Mouse (Mus musculus) mesoderm, embryonic 11.5 days (tissue): ENCODE measurements around the gene Spdye4a.

ENCODE experiments used
- DNase-seq: peaks from one replicate; pipeline ENCODE4 v3.0.0-alpha.2; 2012; ENCODE audit warnings: low read depth, low spot score

Gene Spdye4a

DNA sequence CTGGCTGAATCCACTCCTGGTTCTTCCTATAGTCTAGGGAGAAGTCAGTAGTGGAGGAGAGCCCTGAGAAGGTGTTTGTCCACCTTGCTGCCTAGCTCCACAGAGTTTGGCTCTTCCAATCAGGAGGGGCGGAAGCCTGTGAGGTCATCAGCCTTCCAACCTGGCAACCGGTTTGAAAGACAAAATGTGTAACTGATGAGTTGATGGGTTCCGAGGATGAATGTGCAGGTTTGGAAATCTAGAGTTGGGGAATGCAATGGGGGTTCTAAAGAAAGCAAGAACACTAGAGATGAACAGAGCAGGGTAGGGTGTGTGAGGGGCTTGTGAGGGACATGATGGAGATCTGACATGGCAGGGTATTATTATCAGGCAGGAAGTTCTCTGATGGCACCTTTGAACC, at the start of gene Spdye4a:
TSS of gene Spdye4a (minus strand) at position 101 of the 400 bp plus-strand sequence.
- DNase-seq, result no peak

DNA sequence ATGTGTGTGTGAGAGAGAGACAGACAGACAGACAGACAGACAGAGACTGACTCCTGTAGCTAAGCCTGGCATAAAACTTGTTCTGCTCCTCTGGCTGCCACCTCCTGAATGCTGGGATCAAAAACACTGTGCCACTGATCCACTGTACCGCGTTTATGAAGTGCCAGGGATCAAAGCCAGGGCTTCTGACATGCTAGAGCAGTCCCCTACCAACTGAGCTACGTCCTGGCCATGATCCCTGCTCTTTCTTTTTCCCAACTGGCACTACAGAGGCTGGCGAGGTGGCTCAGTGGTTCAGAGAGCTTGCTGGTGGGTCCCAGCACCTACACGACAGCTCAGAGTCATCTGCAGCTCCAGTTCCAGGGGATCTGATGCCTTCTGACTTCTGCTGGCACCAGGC, 49.1 kb upstream of the Spdye4a start:
- DNase-seq, result no peak

DNA sequence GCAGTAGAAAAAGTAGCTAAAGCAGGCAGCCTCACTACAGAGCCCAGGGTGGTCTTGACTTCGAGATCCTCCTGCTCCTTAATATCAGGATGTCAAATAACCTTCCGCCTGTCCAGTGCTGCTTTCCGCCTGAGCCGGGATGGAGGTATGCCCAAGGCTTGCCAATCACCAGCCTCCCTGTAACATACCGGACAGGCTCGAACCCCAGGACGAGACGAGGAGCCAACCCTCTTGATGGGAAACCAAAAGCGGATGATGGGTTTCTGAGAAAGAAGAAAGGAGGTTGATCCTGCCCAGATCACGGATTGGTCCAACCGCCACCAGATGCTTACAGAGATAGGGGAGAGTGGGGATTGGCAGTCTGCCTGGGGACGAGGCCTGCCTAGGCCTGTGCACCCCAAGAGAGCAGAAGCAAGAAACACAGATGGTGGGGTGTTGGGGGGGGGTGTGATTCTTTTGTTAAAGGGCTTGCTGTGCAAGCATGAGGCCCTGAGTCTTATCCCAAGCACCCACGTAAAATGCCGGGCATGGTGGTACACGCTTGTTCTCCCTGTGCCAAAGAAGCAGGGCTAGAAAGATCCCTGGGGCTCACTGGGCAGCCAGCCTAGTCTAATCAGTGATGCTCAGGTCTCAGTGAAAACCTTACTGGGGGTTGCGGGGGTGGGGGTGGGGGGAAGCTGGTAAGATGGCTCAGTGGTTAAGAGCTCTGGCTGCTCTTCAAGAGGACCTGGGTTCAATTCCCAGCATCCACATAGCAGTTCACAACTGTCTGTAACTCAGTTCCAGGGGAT, 46.0 kb upstream of the Spdye4a start:
- no peak for DNase-seq

DNA sequence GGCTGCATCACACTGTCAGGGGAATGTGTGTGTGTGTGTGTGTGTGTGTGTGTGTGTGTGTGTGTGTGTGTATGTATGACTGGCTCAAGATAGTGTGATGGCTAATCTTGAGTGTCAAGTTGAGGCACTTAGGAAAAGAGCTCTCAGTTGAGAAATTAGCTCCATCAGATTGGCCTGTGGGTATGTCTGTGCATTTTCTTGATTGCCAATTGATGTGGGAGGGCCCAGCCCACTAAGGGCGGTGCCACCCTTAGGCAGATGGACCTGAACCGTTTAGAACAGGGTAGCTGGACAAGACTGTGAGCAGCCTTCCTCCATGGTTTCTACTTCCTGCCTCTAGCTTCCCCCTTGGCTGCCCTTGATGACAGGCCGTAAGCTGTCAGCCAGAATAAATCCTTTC, 45.4 kb upstream of the Spdye4a start:
- DNase-seq, result no peak

DNA sequence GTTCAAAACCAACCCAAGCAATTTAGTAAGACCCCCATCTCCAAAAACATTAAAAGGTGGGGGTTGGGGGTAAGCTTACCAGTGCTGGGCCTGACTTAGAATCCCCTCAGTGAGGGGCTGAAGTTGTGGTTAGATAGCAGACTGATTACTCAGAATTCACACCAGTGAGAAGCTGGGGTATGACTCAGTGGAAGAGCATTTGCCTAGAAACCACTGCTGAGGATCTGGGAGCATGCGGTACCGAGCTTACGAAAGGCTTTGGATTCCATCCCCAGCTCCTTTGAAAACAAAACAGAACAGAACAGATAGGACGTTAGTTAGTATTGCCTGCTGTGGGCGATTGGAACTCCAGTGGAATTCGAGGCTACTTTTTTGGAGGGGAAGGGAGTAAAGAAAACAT, 45.0 kb upstream of the Spdye4a start:
- no peak for DNase-seq

DNA sequence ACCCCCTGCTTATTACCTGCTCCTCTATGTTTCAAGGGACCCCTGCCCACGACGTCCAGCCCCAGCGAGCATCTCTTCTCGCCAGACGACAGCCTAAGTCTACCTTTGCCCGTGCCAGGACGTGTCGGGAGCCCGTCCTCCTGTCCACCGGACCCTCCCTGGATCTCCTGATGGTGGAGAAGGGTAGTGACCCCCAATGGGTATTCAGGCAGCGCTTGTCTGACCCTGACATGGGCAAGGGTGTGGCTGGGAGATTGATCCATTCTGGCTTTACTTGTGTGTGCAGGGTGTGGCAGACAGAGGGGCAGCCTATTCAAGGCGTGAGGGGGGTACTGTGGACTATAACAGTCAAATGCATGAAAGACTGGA, 43.4 kb upstream of the Spdye4a start:
- DNase-seq, result no peak

DNA sequence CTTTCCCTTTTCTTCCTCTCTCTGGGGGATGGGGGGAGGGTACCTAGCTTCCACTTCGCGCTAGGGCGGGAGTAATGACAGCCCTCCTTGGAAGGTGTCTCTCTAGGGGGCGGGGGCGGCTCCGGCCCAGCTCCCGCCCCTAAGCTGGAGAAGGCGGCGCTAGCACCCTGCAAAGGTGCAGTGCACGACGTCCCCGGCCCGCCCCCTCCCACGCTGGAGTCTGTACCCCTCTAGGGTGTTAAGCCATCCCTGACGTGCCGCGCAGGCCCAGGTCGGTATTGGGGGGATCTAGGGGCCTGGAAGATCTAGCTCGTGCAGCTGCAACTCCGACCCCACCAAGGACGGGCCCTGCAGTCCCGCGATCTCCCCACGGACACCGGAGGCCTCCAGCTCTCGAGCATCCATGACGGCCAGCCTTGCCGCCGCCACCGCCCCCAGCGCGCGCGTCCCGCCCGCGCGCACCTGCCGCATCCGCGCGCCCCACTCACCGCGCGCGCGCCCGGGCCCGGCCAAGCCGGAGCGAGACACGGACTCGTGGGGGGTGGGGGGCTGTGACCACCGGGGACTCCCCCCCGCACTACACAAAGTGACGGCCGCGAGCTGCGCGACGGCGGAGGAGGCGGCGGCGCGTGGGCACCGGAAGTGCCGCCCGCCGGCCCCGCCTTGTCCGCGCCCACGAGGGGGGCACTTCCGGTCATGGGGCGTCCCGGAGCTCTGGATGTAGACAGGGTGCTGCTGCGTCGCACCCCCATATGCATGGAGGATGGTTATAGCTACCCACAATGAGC, 42.9 kb upstream of the Spdye4a start, which contains the start of gene Zfp316:
TSS of gene Zfp316 (minus strand) at position 660 of the 788 bp plus-strand sequence.
- peak; percentile 58 for DNase-seq

DNA sequence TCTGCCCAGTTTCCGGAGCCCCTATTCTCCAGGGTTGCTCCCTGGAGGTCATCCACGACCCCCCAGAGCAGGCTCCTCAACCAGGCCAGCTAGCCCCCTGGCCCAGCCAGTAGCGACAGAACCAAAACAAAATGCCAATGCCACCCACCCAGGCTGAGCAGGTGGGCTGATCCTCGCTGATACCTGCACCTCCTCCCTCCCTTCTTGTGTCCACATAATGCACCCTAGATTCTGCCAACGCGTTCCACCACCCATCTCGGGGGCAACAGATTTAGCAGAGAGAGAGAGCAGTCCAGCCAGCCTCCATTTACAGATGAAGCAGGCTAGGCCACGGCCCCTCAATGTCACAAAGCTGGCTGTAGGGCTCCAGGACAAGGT, 42.3 kb upstream of the Spdye4a start:
- no peak for DNase-seq

DNA sequence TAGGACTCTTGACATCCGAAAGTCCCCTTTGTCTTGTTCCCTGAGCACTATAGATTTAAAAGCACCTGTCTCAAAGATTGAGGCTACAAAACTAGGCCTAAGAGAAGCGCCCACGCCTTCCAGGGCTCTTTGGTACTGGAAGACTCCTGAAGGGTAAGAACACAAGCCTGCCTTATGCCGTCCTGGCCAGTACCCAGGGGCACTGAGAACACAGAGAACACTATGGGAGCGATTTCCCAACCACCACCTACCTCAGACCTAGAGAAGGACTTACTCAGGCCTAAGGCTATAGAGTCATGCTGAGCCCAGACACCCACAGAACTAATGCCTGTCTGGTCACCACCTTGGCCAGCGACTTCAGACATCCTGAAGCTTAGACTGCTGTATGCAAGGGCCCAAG, 40.1 kb upstream of the Spdye4a start:
- no peak for DNase-seq

DNA sequence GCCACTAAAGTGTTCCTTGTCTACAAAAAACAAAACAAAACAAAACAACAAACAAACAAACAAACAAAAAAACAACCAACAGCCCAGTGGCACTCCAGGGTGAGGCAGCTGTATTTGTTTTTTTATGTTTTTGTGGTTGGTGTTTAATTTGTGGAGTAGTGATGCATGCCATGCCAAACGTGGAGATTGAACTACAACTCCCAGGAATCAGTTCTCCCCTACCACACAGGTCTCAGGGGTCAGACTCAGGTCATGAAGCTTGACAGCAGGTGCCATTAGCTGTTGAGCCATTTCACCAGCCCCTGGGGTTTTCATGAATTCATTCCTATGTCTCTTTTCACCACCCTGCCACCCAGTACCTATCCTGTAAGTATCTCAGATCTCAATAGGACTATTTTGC, 38.7 kb upstream of the Spdye4a start:
- DNase-seq, result no peak

DNA sequence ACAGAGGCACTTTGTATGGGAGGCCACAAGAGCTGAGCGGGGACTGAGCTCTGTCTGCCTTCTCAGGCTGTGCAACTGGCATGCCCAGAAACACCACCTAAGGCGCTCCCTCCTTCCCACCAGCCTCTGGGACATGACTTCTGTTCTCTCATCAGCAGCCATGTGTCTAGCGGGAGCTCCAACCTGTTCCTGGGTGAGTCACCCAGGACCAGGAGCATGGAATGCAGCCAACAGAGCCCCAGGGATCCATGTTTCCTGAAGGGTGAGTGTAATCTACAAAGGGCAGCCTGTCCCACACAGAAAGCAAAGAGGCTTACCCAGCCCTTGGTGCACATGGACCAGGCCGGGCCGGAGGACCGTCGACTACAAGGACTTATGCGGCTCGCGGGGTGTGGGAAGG, 38.0 kb upstream of the Spdye4a start:
- DNase-seq, result no peak

DNA sequence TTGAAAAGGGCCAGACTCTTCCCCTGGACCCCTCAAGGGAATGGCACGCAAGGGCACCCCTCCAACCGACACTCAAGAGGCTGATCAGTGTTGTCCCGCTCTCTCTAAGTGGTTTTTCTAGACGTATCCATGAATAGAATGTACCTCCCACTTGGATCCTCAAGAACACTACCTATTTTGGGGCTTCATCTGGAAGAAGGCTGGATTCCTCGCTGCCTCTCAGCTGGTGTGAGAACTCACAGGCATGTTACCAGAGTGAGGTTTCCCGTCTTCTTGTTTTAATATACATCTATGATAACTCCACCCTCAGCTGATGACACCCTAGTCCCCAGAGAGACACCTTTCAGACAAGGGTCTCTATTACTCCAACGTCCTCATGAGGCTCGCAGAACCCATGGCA, 34.9 kb upstream of the Spdye4a start:
- no peak for DNase-seq

DNA sequence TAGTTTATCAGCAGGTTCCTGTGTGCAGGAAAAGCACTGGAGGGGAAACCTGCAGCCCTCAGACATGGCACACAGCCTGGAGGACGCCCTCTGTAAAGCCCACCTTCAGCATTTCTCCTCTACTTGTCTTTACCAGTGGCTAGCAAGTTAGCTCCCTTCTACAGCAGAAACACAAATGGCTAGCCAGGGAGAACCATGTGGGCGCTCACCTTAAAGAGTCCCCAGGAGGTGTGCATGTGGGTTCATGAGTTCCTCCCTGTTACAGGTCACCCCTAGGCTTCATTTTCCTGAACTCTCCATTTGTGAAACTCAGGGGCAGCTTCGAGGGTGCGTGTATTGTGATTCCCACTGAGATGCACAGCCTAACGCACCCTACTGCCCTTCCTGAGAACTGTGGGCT, 29.1 kb upstream of the Spdye4a start:
- DNase-seq, result no peak

DNA sequence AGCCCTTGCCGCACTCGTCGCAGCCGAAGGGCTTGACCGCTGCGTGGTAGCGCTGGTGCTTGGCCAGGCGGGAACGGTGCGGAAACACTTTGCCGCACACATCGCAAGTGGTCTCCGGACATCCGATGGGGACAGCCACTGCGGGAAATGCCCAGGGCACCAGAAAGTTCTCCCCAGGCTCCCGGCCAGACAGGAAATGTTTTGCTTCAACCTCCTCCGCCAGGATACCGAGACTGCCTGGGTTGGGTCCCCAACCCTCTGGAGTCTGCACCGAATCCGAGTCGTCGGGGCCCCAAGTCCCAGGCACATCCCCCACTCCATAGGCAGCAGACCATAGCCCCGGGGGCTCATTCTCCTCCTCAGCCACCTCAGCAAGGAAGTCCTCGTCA, 28.4 kb upstream of the Spdye4a start:
- no peak for DNase-seq

DNA sequence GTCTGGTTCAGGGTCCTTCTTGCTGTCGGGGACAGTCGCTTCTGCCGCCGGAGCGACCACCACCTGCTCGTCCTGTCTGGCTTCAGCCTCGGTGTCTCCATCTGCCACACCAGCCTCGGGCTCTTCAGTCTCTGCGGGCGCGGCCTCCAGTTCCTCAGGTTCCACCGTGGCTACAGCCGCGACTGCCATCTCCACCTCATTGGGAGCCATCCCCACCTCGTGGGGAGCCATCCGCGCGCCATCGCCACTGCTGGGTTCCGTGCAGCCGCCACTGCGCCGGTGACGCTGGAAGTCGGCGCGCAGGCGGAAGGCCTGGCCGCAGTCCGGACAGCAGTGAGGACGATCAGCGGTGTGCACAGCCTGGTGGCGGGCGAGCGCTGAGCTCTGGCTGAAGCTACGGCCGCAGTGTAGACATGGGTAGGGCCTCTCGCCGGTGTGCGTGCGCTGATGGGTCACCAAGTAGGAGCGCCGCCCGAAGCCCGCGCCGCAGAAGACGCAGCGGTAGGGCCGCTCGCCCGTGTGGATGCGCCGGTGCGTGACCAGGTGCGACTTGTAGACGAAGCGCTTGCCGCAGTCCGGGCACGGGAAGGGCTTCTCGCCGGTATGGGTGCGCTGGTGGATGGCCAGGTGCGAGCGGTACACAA, 27.9 kb upstream of the Spdye4a start:
- DNase-seq, result no peak

DNA sequence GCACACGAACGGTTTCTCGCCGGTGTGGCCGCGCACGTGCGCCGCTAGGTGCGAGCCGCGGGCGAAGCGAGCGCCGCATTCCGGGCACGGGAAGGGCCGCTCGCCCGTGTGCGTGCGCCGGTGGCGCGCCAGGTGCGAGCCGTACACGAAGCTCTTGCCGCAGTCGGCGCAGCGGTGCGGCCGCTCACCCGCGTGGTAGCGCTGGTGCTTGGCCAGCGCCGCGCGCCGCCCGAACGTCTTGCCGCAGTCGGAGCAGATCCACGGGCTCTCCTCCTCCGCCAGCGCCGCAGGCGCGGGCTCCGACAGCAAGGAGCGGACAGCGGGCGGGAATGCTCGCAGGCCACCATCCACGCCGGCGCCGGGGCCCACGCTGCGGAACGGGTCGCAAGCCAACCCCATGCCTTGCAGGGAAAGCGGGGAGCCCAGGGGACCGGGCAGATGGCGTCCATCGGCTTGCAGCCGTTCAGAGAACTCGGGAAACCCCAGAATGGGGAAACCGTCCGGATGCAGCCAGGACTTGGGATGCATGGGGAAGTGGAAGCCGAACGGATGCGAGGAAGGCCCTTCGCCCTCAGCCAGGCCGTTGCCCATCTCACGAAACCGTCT, 27.3 kb upstream of the Spdye4a start:
- DNase-seq, result peak; percentile 19

DNA sequence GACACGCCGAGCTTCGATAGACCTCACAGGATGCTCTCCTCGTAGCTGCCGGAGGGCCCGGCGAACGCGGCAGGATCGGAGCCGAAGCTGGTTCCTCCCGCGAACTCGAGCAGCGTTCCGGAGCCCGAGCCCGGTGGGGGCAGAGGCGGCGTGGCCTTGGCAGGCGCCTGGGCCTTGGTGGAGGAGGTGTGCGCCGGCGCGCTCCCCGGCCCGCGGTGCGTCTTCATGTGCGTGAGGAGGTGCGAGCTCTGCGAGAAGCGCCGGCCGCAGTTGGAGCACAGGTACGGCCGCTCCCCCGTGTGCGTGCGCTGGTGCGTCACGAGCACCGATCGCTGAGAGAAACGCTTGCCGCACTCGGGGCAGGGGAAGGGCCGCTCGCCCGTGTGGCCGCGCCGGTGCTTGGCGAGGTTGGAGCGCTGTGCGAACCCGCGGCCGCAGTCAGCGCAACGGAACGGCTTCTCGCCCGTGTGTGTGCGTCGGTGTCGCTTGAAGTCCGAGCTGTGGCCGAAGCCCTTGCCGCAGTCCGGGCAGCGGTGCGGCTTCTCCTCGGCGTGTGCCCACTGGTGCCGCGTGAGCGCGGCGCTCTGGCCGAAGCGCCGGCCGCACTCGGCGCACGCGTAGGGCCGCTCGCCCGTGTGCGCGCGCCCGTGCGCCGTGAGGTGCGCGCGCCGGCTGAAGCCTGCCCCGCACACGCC, 26.6 kb upstream of the Spdye4a start:
- DNase-seq, result peak; percentile 22

DNA sequence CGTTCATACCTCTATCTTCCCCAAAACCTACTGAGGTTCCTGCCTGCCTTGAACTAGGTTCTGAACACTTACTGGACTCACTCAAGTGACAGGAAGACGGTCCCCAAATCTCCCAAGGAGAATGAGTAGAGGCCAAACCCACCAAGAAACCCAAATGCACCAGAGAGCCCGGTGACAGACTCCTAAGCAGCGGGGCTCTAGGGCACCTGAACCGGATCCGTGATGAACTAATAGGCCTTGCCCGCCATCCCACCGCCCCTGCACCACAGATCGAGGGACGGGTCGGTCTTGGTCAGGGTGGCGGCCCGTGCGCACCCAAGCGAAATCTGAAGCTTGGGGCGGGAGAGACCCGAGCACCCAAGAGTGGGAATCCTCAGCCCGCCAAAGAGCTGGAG, 26.1 kb upstream of the Spdye4a start:
- no peak for DNase-seq

DNA sequence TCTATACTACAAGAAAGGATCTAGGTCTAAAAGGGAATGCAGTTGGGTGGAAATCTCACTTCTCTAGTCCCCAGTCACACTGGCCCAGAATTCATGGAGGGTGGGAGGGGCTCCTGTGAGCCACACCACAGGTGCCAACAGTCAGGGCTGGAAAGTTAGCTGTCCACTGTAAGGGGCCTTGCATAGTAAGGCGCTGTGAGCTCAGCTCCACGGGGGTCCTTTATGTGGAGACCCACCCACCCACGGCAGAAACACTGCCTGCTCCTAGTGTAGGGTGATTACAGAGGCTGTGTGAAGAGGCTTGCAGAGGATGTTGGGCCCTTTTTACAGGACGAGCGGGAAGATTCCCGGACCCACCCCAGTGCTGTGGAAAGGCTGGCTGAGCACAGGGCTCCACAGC, 25.3 kb upstream of the Spdye4a start:
- no peak for DNase-seq

DNA sequence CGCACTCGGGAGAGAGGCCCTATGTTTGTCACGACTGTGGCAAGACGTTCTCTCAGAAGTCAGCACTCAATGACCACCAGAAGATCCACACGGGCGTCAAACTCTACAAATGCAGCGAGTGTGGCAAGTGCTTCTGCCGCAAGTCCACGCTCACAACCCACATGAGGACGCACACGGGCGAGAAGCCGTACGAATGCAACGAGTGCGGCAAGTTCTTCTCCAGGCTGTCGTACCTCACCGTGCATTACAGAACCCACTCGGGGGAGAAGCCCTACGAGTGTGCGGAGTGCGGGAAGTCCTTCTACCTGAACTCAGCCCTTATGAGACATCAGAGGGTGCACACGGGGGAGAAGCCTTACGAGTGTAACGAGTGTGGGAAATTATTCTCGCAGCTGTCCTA, 18.2 kb upstream of the Spdye4a start:
- DNase-seq, result no peak

DNA sequence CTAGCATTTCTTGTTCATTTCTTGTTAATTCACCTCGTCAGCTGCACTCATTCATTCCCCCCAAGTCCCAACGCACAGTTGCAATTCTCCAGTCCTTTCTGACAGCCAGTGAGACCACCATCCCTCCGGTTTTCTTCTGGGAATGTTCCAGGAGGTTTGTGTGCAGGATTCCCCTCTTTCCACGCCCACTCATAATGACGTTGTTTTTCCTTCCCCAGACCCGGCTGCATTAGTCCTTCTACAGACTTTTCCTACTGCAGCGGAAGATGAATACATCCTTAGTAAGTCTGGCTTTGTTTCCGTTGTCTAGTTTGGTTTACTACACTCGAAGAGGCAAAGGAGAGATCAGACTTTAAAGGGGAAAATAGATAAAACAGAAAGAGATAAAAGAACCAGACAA, 9.3 kb upstream of the Spdye4a start:
- no peak for DNase-seq
